Mouse (Mus musculus) common myeloid progenitor, adult 5-6 weeks (primary cell): ENCODE measurements around the gene 4930486L24Rik. TPM values are rescaled to one million over a fixed set of nuclear protein-coding genes. Genes with fewer than 3 reads are reported as not detected.

Source experiments
- total RNA-seq: library from RNA; stranded (forward); fragments of 200-1000, 187-1606 nt; gene quantifications from 2 replicates; pipeline ENCODE4 v1.2.3, GENCODE M21; 2017

Gene 4930486L24Rik
- total RNA-seq, 1 experiment from 2014 or later = not detected

Other genes starting within 250 kb of the 4930486L24Rik start
- gene BC051665, start 78.1 kb downstream of the 4930486L24Rik start, total RNA-seq = not detected in 2 replicates
- not detected in 2 replicates for gene Ctsll3, start 61.6 kb downstream of the 4930486L24Rik start, total RNA-seq
- gene Gm49392, start 32.4 kb upstream of the 4930486L24Rik start, total RNA-seq = 1.5 TPM in 1 of 2 replicates, not detected in the other
- gene Ctla2b, start 33.0 kb upstream of the 4930486L24Rik start, total RNA-seq = 40.8 and 44.2 TPM in 2 replicates
- not detected in 2 replicates for gene Tpbpb, start 40.4 kb upstream of the 4930486L24Rik start, total RNA-seq
- gene Gm49393, start 71.1 kb upstream of the 4930486L24Rik start, total RNA-seq = not detected in 2 replicates
- 2.8 TPM in 1 of 2 replicates, not detected in the other for gene Gm49391, start 72.1 kb upstream of the 4930486L24Rik start, total RNA-seq
- 344 and 394 TPM in 2 replicates for gene Ctla2a, start 72.2 kb upstream of the 4930486L24Rik start, total RNA-seq
- gene Tpbpa, start 77.5 kb upstream of the 4930486L24Rik start, total RNA-seq = not detected in 2 replicates
- gene Ctsj, start 141.5 kb upstream of the 4930486L24Rik start, total RNA-seq = not detected in 2 replicates
- gene Ctsq, start 176.2 kb upstream of the 4930486L24Rik start, total RNA-seq = not detected in 2 replicates